Mouse (Mus musculus) hindbrain, embryonic 12.5 days (tissue): Measurements from ENCODE around the gene Ppp2r1b. TPM values are rescaled to one million over a fixed set of nuclear protein-coding genes. Genes with fewer than 3 reads are reported as not detected.

Source experiments
- ATAC-seq: fragments of 200-750 bp; cut with Nextera tagmentation; 2 replicates; pipeline ENCODE4 v1.8.0; 2017; ENCODE audit warnings: moderate TSS enrichment; ENCODE audit not compliant: low FRiP score
- H3K27ac ChIP-seq: fragments of 300-500 bp; sonication (generic); 2 replicates; pipeline ENCODE4 v1.5.1; 2016; ENCODE audit warnings: mild to moderate bottlenecking
- H3K27me3 ChIP-seq: fragments of 300-500 bp; sonication (generic); 2 replicates; pipeline ENCODE4 v1.6.1; 2016; ENCODE audit warnings: mild to moderate bottlenecking
- H3K36me3 ChIP-seq: fragments of 300-500 bp; sonication (generic); 2 replicates; pipeline ENCODE4 v1.6.1; 2016; ENCODE audit warnings: mild to moderate bottlenecking
- H3K4me1 ChIP-seq: fragments of 300-500 bp; sonication (generic); 2 replicates; pipeline ENCODE4 v1.6.1; 2016
- H3K4me2 ChIP-seq: fragments of 300-500 bp; sonication (generic); replicated peaks from 2 replicates; pipeline ENCODE4 v1.6.1; 2016; ENCODE audit warnings: mild to moderate bottlenecking
- H3K4me3 ChIP-seq: fragments of 300-500 bp; sonication (generic); 2 replicates; pipeline ENCODE4 v1.5.1; 2016; ENCODE audit warnings: mild to moderate bottlenecking
- H3K9ac ChIP-seq: fragments of 300-500 bp; sonication (generic); 2 replicates; pipeline ENCODE4 v1.6.1; 2016; ENCODE audit warnings: mild to moderate bottlenecking, moderate library complexity
- H3K9me3 ChIP-seq: fragments of 300-500 bp; sonication (generic); replicated peaks from 2 replicates; pipeline ENCODE4 v1.6.1; 2016; ENCODE audit warnings: mild to moderate bottlenecking
- WGBS: fragments of 180-500 bp; shearing (Covaris S2); methylation state at CpG from one replicate; pipeline ENCODE4 v1.1.7; 2016; 5-methylcytosine and 5-hydroxymethylcytosine counted together
- polyA plus RNA-seq: library from polyadenylated mRNA; unstranded; fragments of >200 nt; fragmentation: Nextera tagmentation; extraction: Ambion mirVana; gene quantifications from 2 replicates; pipeline ENCODE4 v1.2.1, GENCODE M21; 2016

Ppp2r1b gene
- polyA plus RNA-seq, 1 experiment from 2014 or later = 90.5 TPM

DNA sequence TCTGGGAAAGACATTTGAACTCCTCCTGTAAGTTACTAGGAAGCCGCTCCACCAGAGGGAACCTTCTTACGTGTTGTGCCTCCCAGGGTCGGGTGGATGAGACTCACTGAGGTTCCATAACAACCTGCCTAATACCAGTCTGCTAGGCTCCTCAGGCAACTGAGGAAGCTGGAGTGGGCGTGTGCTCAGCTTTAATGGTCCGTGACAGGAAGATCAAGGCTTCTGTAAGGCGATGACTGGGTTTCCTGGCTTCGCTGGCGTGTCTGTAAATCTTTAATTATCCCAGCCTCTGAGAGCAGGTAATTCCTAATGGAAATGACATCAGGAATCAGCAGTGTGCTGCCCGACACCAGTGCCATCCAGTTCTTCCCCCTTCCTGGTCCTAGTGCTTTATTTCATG is 446 bp downstream of the Ppp2r1b start:
- no peak for ATAC-seq
- Histone ChIP-seq H3K27ac (no peak overlapping the region), H3K36me3 (peaks cover 14% of the 10 kb centered on the region), H3K27me3 (no peaks in the 10 kb centered on the region), H3K9ac (no peak overlapping the region), H3K4me3 (no peak overlapping the region), H3K4me1 (0 out of 2 replicates have a peak, but pooled peaks cover 2% of the 10 kb centered on the region), H3K9me3 (no peaks in the 10 kb centered on the region), H3K4me2 (no peak overlapping the region)
- WGBS = 74% methylated on average over 9 of the region's 9 CpGs

DNA sequence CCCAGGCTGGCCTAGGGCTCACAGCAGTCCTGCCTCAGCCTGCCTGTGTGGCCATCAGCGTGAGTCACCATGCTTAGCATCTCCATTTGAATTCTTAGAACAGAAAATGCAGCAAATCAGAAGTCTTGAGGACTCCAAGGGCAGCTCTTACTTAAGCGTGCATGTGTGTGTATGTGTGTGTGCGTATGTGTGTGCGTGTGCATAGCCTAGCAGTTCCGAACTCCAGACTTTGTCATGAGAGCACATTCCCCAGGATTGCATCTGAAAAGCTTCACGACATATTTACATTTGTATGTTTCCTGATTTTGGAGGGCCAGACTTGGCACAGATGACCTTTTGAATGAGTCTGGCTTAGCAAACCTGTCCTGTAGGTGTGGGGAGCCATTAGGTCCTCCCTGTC is 2.0 kb downstream of the Ppp2r1b start:
- peaks cover 14% of the 10 kb centered on the region for H3K36me3 ChIP-seq
- no peak overlapping the region for H3K4me2 ChIP-seq
- H3K27ac ChIP-seq = no peak overlapping the region
- 0 out of 2 replicates have a peak, but pooled peaks cover 2% of the 10 kb centered on the region for H3K4me1 ChIP-seq
- 91% methylated on average over 6 of the region's 6 CpGs for WGBS
- no peaks in the 10 kb centered on the region for H3K9me3 ChIP-seq
- ATAC-seq = no peak
- no peak overlapping the region for H3K9ac ChIP-seq
- no peak overlapping the region for H3K4me3 ChIP-seq
- H3K27me3 ChIP-seq = no peaks in the 10 kb centered on the region

DNA sequence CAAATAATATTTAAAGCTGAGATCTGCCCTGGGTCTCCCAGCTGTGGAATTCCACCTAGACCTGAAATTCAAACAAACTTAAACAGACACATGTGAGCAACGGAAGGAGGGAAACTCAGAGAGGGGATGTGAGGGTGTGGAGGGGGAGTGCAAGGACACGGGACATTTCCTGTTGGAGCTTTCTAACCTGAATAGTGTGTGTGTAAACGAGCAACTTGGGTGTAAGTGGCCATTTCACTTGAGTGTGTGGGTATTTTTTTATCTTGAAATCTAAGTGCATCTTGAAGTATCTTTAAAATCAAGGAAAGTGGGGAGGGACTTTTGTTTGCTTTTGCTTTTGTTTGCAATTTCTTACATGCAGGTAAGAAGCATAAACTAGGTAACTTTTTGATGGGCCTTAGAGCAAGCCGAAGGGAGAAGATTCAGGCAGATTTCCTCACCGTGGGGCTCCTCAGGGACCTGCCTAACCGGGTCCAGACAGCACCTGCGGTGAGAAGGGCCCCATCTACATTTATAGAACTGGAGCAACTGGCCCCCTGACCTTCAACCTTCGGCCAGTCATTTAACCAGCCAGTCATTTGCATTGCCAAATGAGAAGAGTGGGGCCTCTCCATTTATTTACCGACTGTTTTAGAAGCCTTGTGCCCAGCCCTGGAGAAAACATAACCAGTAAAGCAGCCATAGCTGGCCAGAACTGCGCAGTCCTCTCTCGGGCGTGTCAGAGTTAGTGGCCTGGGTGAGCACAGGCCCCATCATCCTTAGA is 2.7 kb downstream of the Ppp2r1b start:
- no peaks in the 10 kb centered on the region for H3K27me3 ChIP-seq
- no peak for ATAC-seq
- H3K4me1 ChIP-seq = 0 out of 2 replicates have a peak, but pooled peaks cover 2% of the 10 kb centered on the region
- no peak overlapping the region for H3K4me2 ChIP-seq
- peaks cover 11% of the 10 kb centered on the region for H3K36me3 ChIP-seq
- no peak overlapping the region for H3K4me3 ChIP-seq
- no peaks in the 10 kb centered on the region for H3K9me3 ChIP-seq
- no peak overlapping the region for H3K27ac ChIP-seq
- no peak overlapping the region for H3K9ac ChIP-seq
- WGBS = 73% methylated on average over 12 of the region's 12 CpGs

DNA sequence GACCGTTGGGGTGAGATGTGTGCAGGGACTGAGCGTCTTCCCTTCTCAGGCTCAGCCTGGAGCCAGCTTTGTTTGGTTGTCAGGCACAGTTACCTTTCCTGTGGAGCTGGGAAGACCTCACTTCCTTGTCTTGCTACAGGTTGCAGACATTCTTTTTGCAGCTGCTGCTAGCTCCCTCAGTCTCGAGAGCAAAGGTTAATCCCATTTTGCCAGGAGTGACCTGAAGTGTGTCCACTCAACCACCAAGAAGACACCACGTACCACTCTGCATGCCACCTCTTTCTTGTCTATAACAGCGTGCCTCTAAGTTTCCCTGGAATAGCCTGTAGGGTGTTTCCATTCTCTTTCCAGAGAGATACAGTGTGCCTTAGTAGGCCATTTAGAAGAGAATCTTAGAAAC is 3.7 kb downstream of the Ppp2r1b start:
- no peak for ATAC-seq

DNA sequence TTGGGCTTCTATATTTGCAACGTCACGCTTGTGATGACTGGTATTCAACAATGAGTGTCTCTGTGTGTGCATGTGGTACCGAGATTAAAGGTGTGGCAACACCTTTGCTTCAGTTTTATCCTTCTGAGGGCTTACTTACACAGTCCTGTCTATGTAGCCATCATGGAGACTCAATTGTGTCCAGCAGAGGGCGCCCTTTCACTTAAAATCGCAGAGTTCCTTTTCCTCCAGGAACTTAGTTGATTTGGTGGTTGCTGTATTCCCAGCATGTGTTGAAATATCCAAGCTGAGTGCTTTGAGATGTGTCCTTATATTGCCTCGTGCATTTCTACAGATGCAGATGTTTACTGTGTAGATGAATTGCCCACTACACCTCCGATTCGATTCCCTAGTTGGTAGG is 4.1 kb downstream of the Ppp2r1b start:
- H3K27me3 ChIP-seq = no peaks in the 10 kb centered on the region
- peaks cover 4% of the 10 kb centered on the region; the same call in 1 of the 2 replicates for H3K4me1 ChIP-seq
- H3K4me3 ChIP-seq = no peak overlapping the region
- H3K9ac ChIP-seq = no peak overlapping the region
- peak; percentile 75 for ATAC-seq
- no peak overlapping the region for H3K27ac ChIP-seq
- H3K9me3 ChIP-seq = no peaks in the 10 kb centered on the region
- peaks cover under 1% of the 10 kb centered on the region; the same call in 1 of the 2 replicates for H3K36me3 ChIP-seq
- no peak overlapping the region for H3K4me2 ChIP-seq
- 24% methylated on average over 8 of the region's 8 CpGs for WGBS

More for the DNA sequence above, 3.7 kb downstream of the Ppp2r1b start:
- Histone ChIP-seq H3K4me3 (no peak overlapping the region), H3K27ac (no peak overlapping the region), H3K9ac (no peak overlapping the region), H3K4me2 (no peak overlapping the region), H3K27me3 (no peaks in the 10 kb centered on the region), H3K9me3 (no peaks in the 10 kb centered on the region), H3K4me1 (peaks cover 4% of the 10 kb centered on the region; the same call in 1 of the 2 replicates), H3K36me3 (peaks cover 4% of the 10 kb centered on the region)
- 69% methylated on average over 5 of the region's 5 CpGs for WGBS

DNA sequence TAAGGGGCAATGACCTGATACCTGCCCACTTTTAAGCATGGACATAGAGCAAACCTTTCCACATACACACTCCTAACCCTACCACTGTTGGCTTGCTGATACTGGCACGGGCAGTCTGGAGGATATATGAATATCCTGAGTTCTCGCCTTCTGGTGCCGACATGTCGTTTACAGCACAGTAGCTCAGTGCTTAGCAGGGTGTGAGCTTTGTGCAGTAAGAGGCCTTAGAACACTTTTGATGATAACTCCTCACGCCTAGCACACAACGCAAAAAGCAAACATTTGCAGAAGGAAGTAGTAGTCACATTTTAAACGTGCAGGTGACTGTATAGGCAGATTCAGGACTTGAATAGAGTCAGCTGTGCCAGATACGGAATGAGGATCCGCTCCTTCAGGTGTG is 4.7 kb downstream of the Ppp2r1b start:
- 82% methylated on average over 9 of the region's 9 CpGs for WGBS
- no peak for ATAC-seq
- H3K27me3 ChIP-seq = no peaks in the 10 kb centered on the region

DNA sequence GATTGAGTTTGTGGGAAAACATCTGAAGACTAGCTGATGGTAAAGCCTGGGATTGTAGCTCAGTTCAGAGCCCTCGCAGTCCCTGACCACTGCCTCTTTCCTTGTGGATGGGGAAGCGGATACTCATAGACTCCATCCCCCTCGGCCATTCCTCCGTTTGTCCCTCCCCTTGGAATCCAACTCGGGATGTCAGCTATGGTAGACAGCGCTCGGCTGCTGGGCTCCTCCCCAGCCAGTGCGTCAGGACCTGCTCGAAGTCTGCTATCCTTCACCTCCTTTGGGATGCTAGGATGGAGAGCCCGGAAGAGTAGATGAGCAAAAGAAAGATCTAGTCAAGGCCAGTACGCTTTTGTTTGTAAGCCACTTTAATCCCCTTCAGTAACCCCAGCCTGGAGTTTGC is 5.2 kb downstream of the Ppp2r1b start:
- Histone ChIP-seq H3K4me3 (no peak overlapping the region), H3K9ac (no peak overlapping the region)
- no peak for ATAC-seq

More for the DNA sequence above, 4.7 kb downstream of the Ppp2r1b start:
- no peak overlapping the region for H3K27ac ChIP-seq
- peaks cover 4% of the 10 kb centered on the region; the same call in 1 of the 2 replicates for H3K4me1 ChIP-seq
- H3K4me2 ChIP-seq = no peak overlapping the region
- no peak overlapping the region for H3K4me3 ChIP-seq
- no peaks in the 10 kb centered on the region for H3K36me3 ChIP-seq
- no peaks in the 10 kb centered on the region for H3K9me3 ChIP-seq
- H3K9ac ChIP-seq = no peak overlapping the region

DNA sequence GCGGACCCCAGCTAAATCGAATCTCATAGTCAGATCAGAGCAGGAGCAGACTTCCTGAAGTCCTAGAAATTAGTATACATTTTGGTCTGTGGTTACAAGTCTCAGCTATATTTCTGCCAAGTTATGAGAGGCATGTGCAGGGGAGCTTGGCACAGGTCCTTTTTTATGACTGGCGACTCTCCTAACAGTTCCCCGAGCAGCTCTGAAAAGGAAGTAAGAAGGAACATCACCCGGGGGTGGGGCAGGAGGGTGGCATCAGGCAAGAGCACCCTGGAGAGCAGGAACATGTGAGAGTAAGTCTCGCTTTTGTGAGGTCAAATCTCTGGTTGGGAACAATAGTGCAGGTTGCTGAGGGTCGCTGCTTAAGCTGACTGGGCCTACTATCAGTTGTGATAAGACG is 5.6 kb downstream of the Ppp2r1b start:
- no peak for ATAC-seq
- no peak overlapping the region for H3K4me3 ChIP-seq
- H3K9ac ChIP-seq = no peak overlapping the region
- no peak overlapping the region for H3K27ac ChIP-seq
- no peaks in the 10 kb centered on the region for H3K9me3 ChIP-seq
- 54% methylated on average over 8 of the region's 8 CpGs for WGBS
- no peaks in the 10 kb centered on the region for H3K27me3 ChIP-seq
- no peaks in the 10 kb centered on the region for H3K36me3 ChIP-seq
- H3K4me2 ChIP-seq = no peak overlapping the region
- H3K4me1 ChIP-seq = peaks cover 4% of the 10 kb centered on the region; the same call in 1 of the 2 replicates

More for the DNA sequence above, 5.2 kb downstream of the Ppp2r1b start:
- WGBS = 39% methylated on average over 11 of the region's 11 CpGs
- Histone ChIP-seq H3K9me3 (no peaks in the 10 kb centered on the region), H3K27me3 (no peaks in the 10 kb centered on the region), H3K36me3 (no peaks in the 10 kb centered on the region), H3K27ac (no peak overlapping the region), H3K4me1 (peaks cover 4% of the 10 kb centered on the region; the same call in 1 of the 2 replicates), H3K4me2 (no peak overlapping the region)

DNA sequence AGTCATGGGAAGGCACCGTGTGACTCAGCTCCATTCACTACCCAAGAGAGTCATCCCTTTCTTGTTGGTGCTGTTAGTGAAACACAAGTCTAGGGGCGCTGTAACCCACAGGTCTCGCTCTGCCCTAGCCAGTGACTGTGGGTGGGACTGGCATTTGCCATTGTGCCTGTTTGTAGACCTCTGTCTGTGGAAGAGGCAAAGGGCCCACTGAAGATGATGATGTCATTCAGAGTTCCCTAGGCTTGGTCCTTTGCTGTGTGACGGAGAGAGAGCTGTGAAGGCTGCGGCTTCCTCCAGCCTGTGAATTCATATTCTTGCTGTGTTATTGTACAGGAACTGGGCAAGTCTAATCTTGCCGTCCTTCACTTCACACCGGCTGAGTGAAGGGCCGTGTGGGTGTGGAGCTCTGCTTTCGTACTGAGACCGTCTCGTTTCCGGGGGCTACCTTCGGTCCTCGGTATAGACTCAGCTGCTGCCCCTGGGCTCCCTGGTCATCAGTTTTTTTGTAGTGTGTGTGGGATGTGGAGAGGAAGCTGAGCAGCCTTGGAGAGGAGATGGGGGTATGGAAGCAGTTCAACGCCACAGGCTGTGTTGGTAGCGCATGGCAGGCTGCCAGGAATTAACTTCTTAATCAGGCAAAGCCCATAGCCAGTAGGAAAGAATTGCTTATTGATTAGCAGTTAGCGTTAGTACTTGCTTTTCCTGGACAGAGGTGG is 7.7 kb downstream of the Ppp2r1b start:
- 79% methylated on average over 17 of the region's 17 CpGs for WGBS
- Histone ChIP-seq H3K27me3 (no peaks in the 10 kb centered on the region), H3K27ac (no peak overlapping the region)

DNA sequence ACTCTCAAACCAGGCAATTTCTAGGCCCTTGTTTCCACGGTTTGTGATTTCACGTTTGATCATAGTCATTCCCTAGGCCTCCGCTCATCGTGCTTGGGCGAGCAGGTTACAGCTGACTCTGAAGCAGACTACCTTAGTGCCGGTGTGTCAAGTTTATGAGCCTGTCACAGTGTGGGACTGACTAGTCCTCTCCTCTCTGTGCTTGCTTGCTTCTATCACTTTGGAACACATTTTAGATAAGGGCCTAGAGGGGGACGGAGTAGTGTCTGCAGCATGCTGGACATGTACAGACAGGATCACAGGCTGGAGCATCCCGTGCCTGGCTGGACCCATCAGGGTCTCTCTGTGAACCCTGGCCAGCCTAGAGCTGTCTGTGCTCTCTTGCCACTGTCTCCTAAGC is 9.3 kb downstream of the Ppp2r1b start:
- H3K4me1 ChIP-seq = peaks cover 20% of the 10 kb centered on the region

More for the DNA sequence above, 7.7 kb downstream of the Ppp2r1b start:
- no peak for ATAC-seq
- no peaks in the 10 kb centered on the region for H3K36me3 ChIP-seq
- H3K4me1 ChIP-seq = peaks cover 15% of the 10 kb centered on the region
- no peaks in the 10 kb centered on the region for H3K9me3 ChIP-seq
- no peak overlapping the region for H3K4me3 ChIP-seq
- H3K9ac ChIP-seq = no peak overlapping the region
- H3K4me2 ChIP-seq = no peak overlapping the region

DNA sequence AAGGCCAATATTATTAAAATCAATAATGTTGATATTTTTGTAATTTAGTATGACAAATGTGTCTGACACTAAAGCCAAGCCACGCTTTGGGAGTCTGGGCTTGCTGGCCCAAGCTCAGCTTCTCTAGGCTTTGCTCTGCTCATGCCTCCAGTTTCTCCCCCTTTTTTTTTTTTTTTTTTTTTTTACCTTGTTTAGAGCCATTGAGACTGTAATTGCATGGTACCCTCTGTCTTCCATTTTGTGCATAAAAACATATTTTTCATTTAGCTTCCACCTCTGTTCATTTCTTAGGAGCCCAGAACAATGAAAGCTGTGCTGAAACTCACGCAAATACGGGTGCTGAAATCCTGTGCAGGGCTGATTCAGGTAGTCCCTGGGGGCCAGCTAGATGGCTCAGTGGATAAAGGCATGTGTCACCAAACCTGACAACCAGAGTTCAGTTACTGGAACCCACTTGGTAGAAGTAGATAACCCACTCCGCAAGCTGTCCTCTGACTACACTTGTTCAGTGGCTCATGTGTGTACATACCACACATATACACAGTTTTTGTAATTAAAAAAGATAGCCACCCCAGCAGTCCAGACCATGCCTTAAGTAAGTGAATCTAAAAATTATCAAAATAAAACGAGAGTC is 10.1 kb downstream of the Ppp2r1b start:
- no peak overlapping the region for H3K4me2 ChIP-seq
- H3K4me3 ChIP-seq = no peak overlapping the region
- H3K9me3 ChIP-seq = no peaks in the 10 kb centered on the region
- peaks cover 19% of the 10 kb centered on the region for H3K4me1 ChIP-seq
- ATAC-seq = no peak
- WGBS = 93% methylated on average over 5 of the region's 5 CpGs
- H3K9ac ChIP-seq = no peak overlapping the region
- H3K27me3 ChIP-seq = no peaks in the 10 kb centered on the region
- peaks cover 11% of the 10 kb centered on the region for H3K36me3 ChIP-seq
- H3K27ac ChIP-seq = no peak overlapping the region

More for the DNA sequence above, 9.3 kb downstream of the Ppp2r1b start:
- ATAC-seq = no peak
- no peak overlapping the region for H3K9ac ChIP-seq
- no peak overlapping the region for H3K4me3 ChIP-seq
- H3K36me3 ChIP-seq = peaks cover 3% of the 10 kb centered on the region
- H3K27me3 ChIP-seq = no peaks in the 10 kb centered on the region
- no peak overlapping the region for H3K27ac ChIP-seq
- no peak overlapping the region for H3K4me2 ChIP-seq
- 67% methylated on average over 8 of the region's 8 CpGs for WGBS
- H3K9me3 ChIP-seq = no peaks in the 10 kb centered on the region

DNA sequence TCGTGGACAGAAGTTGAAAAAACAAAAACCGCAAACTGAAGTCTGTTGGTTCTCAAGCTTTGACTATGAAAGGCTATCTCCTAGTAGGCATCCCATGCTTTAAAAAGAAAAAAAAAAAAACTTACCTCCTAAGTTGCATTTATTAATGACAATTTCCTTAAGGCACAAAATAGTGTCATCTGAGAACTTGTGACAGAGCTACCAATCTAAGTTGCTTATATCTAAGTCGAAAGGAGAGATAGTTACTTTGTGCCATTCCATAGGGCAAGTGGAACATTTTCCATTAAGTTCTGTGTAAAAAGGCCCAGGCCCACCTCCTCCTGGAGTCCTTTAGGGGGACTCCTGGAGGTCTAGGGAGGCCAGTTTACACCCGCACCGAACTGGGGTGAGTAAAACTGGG is 10.7 kb downstream of the Ppp2r1b start:
- 69% methylated on average over 5 of the region's 5 CpGs for WGBS
- ATAC-seq = no peak
- H3K27ac ChIP-seq = peak overlapping the region; percentile 65; the same call in 1 of the 2 replicates
- peaks cover 16% of the 10 kb centered on the region for H3K36me3 ChIP-seq
- no peaks in the 10 kb centered on the region for H3K9me3 ChIP-seq
- H3K9ac ChIP-seq = no peak overlapping the region
- H3K27me3 ChIP-seq = no peaks in the 10 kb centered on the region
- H3K4me2 ChIP-seq = peak overlapping the region; percentile 64
- peaks cover 18% of the 10 kb centered on the region for H3K4me1 ChIP-seq
- no peak overlapping the region for H3K4me3 ChIP-seq
